Mouse (Mus musculus) frontal cortex, adult (tissue): ENCODE measurements at regions not wholly inside any gene's neighbourhood (a gene's known extent, or its start where the extent isn't known, plus 50 kb on each side); places are given as distances from the start of the nearest gene placed in this dataset.
A peak's percentile ranks its signal among the peaks of the same experiment; 100 is the strongest.

Experiments
- ATAC-seq: cut with Nextera tagmentation; 2 replicates; pipeline ENCODE4 v1.9.2; 2017; ENCODE audit warnings: mild to moderate bottlenecking, moderate library complexity, mixed read lengths; ENCODE audit not compliant: low TSS enrichment

- ATAC-seq = no peak
Observed at GRCm38 (mm10) chr12:14415543-14416181, 263.8 kb upstream of the Fam84a start.

GRCm38 (mm10) chr12:14411102-14411501, 259.2 kb upstream of the Fam84a start:
- ATAC-seq = peak; percentile 82

GRCm38 (mm10) chr12:14405796-14406195, 253.9 kb upstream of the Fam84a start:
- no peak for ATAC-seq

GRCm38 (mm10) chr12:14376211-14376610, 224.4 kb upstream of the Fam84a start:
- no peak for ATAC-seq

- ATAC-seq = peak; percentile 91
Observed at GRCm38 (mm10) chr12:14338244-14338799, 186.5 kb upstream of the Fam84a start.

GRCm38 (mm10) chr12:14337813-14338212, 186.0 kb upstream of the Fam84a start:
- ATAC-seq = no peak

- ATAC-seq = no peak
Observed at GRCm38 (mm10) chr12:14318693-14319092, 166.8 kb upstream of the Fam84a start.

- ATAC-seq = peak; percentile 66
Observed at GRCm38 (mm10) chr12:14316392-14316791, 164.5 kb upstream of the Fam84a start.

- ATAC-seq = peak; percentile 98
Observed at GRCm38 (mm10) chr12:14315780-14316179, 163.9 kb upstream of the Fam84a start.

GRCm38 (mm10) chr12:14302366-14302930, 150.6 kb upstream of the Fam84a start:
- no peak for ATAC-seq

GRCm38 (mm10) chr12:14301676-14302365, 150.0 kb upstream of the Fam84a start:
- ATAC-seq = no peak

GRCm38 (mm10) chr12:14292083-14292482, 140.2 kb upstream of the Fam84a start:
- no peak for ATAC-seq

- no peak for ATAC-seq
Observed at GRCm38 (mm10) chr12:14287657-14288056, 135.8 kb upstream of the Fam84a start.

- no peak for ATAC-seq
Observed at GRCm38 (mm10) chr12:14286676-14287075, 134.8 kb upstream of the Fam84a start.

- ATAC-seq = no peak
Observed at GRCm38 (mm10) chr12:14285870-14286535, 134.1 kb upstream of the Fam84a start.

- ATAC-seq = peak; percentile 55; the same call in 1 of the 2 replicates
Observed at GRCm38 (mm10) chr12:14283106-14283692, 131.3 kb upstream of the Fam84a start.

- ATAC-seq = no peak
Observed at GRCm38 (mm10) chr12:14275265-14275664, 123.4 kb upstream of the Fam84a start.

- no peak for ATAC-seq
Observed at GRCm38 (mm10) chr12:14274796-14275195, 122.9 kb upstream of the Fam84a start.

GRCm38 (mm10) chr12:14271216-14271615, 119.4 kb upstream of the Fam84a start:
- ATAC-seq = no peak

- ATAC-seq = no peak
Observed at GRCm38 (mm10) chr12:14261102-14261501, 109.2 kb upstream of the Fam84a start.

- ATAC-seq = 0 out of 2 replicates have a peak, but pooled peaks have one; percentile 6
Observed at GRCm38 (mm10) chr12:14260288-14260687, 108.4 kb upstream of the Fam84a start.

- ATAC-seq = peak; percentile 47
Observed at GRCm38 (mm10) chr12:14253336-14253735, 101.5 kb upstream of the Fam84a start.
